Mouse (Mus musculus): ENCODE data around the gene Endou.

Gene Endou

DNA sequence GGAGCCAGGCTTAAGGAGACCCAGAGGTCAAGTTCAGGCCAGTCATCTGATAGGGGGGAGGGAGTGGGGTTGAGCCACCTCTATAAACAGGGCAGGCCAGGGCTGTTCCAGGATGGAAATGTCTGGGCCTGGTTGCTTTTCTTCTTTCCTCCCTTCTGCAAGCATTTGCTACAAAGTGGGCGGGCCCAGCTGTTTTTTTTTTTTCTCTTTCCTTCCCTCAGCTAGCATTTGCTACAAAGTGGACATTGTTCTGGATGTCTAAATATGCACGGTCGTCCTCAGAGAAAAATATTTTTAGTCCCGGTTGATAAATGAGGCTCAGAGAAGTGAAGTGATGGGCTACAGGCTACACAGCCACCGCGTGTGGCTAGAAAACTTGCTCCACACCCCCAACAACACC, 23.3 kb upstream of the Endou start:
- DNase-seq (ENCODE audit: low spot score): no peak

DNA sequence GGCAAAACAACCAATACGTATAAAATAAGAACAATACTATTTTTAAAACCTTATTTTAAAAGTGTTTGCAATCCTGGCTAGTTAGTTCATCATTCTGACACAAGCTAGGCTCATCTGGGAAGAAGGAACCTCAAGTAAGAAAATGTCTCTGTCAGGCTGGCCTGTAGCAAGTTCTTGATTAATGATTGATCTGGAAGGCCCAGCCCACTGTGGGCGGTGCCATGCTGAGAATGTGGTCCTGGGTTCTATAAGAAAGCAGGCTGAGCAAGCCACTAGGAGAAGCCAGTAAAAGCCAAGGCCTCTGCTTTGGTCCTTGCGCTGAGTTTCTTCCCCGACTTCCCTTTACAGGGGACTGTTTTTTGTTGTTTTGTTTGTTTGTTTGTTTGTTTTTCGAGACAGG, 21.4 kb upstream of the Endou start:
- DNase-seq (ENCODE audit: low spot score): no peak

DNA sequence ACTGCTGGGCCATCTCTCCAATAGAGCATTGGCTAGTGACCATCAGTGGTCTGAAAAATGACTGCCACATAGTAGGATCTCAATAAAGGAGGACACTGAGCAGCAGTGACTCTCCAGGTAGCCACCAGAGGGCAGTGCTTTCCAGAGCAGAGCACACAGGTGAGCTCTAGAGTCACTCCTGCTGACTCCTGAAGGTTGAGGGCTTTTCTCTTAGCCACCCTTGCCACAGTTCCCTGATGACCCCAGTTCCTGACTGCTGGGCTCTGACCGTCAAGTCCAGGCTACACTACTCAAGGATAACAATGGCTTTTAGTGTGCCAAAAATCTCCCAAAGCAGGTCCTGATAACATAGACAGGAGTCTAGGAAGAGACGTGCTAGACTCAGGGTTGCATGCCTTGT, 20.5 kb upstream of the Endou start:
- DNase-seq (ENCODE audit: low spot score): no peak

DNA sequence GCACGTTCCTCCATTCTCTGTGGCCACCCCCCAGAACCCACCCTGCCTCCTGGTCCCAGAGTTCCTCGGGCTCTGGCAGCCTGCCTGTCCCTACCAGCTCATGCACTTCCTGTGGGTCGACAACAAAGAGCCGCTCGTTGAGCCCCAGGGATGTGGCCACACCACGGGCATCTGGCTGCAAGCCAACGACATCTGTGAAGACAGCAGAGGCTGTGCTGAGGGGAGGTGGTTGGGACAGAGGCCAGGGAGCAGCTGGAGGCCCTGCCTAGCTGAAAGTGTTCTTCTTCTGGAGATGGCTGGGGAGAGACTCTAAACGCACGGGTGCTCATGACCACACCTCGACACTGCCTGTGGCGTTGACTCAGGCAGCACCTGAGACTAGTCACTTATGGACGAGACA, 19.6 kb upstream of the Endou start:
- no peak for DNase-seq (ENCODE audit: low spot score)

DNA sequence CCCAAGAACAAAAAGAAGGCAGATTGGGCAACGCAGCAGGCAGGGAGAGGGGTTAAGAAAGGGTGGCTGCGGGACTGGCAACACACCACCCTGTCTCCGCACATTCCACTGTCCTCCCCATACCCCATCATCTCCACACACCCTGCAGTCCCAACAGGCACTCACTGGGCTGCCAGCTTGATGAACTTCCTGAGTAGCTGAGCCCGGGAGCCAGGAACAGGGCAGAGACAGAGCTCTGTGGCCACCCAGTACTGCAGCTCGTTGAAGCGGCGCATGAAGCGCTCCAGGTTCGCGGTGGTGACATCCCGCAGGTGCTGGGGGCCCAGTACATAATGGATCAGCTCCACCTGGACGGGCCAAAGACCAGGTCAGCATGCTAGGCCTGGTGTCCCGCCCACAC, 18.7 kb upstream of the Endou start:
- no peak for DNase-seq (ENCODE audit: low spot score)

DNA sequence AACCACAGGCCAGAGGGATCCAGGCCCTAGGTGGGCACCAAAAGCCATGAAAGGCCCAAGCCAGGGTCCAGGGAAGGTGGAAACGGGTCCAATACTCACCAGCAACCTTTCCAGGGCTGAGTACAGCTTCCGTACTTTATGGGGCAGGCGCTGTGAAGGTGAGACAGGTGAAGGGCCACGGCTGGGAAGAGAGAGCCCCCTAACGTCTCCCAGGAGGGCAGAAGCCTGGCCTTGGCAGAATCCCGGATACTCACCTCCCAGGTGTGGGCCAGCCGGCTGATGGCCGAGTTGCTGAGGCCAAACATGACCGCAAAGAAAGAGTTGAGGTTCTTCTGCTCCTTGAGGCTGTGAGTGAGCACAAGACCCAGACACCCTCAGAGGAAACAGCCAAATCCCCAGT, 18.3 kb upstream of the Endou start:
- DNase-seq (ENCODE audit: low spot score): no peak

DNA sequence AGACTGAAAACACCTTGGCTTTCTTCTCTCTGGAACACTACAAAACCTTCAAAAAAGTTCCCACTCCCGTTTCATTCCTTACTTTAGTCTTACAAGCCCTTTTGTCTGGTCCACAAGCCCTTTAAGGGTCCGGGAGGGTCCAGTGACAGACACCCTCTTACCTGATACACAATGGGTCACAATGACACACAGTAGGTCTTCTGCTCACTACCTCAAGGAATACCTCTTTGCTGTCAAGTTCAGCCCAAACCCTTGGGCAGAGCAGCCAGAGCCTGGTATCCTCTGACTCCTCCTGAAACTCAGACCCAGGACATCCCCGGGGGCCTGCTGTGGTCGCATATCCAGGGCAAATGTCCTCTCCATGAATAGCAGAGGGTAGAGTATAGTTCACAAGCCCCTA, 17.8 kb upstream of the Endou start:
- no peak for DNase-seq (ENCODE audit: low spot score)

DNA sequence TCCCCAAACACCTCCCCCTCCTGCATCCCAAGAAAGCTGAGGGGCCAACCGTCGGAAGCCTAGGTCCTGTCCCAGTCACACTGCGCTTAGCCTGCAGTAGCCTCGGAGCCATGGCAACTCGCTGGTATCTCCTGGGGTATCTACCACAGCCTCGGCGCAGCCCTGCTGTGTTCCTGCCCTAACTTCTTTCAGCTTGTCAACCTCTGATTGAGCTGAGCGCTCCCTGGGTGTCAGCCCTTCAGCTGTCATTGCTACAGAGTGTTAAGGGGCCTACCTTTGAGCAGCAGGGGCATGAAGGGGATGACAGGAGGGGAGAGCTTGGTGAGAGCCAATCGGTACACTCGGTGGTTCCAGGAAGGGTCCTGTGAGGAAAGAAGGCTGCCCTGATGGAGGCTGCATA, 17.2 kb upstream of the Endou start:
- DNase-seq (ENCODE audit: low spot score): no peak

DNA sequence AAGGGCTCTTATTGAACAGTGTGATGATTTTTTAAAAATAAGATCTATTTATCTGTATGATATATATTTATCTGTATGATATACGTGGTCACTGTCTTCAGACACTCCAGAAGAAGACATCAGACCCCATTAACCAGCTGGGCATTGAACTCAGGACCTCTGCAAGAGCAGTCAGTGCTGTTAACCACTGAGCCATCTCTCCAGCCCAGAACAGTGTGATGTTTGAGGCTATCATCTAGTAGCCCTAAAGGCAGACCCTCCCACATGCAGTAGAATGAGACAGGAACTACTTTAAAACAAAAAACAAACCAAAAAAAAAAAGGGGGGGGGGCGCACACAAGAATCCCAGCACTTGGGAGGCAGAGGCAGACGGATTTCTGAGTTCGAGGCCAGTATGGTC, 16.3 kb upstream of the Endou start:
- DNase-seq (ENCODE audit: low spot score): no peak

DNA sequence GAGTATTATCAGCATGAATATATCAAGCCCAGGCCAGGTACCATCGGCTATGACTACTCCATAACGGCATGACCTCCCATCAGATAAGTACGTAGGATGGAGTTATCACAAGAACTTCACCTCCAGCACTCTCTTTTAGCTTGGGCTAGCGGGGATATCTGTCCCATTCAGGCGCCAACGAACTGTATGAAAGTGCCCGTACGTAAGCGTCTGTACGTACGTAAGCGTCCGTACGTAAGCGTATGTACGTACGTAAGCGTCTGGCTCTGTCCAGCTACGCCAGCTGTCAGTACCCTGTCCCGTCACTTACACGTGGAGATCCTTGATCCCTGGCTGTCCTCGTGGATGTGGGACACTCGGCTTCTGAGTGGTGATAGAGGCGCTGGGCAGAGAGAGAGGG, 15.6 kb upstream of the Endou start:
- DNase-seq (ENCODE audit: low spot score): no peak

DNA sequence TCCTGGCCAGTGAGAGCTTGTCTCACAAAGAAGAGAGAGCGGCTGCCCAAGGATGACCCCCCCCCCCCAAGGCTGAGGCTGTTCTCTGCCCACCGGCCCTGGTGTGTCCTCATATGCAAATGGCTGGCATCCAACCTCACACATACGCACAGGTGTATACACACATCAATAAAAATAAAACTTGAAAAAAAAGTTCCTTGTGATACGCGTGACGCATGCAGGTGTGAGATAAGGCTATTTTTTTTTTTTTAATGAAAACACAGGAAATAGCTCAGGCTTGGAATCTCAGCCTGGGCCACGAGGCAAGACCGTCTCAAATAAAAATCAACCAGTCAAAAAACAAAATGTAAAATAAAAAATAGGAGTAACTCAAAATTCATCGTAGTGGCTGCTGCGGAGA, 15.1 kb upstream of the Endou start:
- no peak for DNase-seq (ENCODE audit: low spot score)

DNA sequence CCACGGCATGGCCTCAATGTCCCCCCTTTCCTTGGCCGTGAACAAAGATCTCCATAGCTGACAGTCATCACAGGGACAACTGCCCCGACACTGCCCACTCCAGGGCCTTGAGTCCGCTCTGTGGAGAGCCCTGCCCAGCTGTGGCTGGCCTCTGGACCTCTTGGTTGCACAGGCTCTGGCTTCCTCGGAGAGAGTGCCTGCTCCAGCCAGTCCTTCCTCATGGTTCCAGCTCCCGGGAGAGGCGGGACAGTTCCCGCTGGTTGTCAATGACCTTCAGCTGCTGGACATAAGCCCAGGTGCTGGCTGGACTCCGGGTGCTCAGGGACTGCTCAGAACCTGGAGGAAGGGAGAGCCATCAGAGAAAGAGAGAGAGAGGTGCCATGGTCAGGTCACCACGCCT, 14.2 kb upstream of the Endou start:
- DNase-seq (ENCODE audit: low spot score): no peak

DNA sequence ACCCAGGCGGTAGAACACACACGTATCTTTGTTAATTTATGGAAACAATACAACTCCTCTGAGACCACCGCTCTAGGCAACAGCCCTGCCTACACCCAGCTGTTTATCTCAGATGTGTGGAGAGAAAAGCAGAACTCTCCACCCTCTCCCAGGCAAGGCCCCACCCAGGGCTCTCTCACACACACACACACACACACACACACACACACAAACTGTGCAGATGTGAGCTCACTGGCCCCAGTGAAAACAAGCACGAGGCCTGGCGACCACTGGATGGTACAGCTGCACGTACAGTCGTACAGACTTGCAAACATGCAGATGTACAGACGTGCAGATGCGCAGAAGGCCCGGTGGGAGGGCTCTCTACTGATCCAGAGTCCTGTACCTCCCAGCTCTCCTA, 13.8 kb upstream of the Endou start:
- DNase-seq (ENCODE audit: low spot score): no peak

DNA sequence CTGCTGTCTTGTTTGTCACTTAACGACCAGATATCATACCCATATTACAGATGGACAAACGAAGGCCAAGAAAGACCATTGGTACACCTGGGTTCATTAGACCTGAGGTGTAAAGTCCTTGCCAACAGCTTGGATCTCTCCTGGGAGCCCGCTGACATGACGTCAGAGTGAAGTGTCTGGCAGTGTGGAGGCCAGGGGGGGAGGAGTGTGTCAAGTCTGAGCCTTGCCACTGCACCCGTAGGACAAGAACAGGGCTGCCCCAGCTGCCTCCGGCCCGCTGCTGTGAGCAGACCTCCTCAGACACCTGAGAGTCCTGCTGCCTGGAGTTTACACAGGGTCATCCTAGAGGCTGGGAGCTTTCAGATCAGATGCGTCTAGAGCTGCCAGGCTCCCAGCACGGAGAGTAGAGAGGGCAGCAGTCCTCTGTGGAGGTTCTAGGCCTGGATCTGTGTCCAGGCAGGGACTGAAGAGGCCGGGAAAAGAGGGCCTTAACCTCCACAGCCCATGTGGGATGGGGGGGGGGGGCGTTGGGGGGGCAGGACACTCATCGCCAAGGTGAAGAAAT, 12.9 kb upstream of the Endou start:
- DNase-seq (ENCODE audit: low spot score): no peak

DNA sequence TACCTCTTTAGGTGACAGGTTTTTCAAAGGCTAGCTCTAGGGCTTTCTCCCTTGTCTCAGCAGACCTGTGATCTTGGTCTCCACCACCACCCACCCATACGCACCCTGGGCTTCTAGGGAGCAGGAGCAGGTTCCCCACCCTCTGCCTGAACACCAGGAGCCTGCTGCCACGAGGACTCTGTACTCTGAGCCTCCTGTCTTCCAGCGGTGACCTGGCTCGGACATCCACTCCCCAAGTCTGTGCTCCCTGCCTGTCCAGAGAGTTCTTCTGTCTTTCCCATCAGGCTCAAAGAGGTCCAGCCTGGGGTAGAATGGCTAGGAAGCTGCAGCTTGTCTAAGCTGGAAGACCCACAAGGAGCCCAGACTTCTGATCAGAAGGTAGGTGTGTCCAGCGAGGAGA, 12.1 kb upstream of the Endou start:
- DNase-seq (ENCODE audit: low spot score): no peak

DNA sequence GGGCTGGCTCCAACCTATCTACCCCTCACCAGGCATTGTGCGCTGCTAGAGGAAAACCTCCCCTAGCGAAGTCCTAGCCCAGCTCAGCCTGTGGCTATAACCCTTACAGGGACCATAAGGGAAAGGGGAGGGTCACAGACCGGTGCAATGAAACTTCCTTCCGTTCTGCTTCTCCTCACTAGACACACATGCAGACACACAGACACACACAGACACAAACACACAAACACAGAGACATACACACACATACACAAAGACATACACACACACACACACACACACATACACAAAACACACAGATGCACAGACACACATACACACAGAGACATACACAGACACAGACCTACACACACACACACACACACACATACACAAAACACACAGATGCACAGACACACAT, 11.5 kb upstream of the Endou start:
- no peak for DNase-seq (ENCODE audit: low spot score)

DNA sequence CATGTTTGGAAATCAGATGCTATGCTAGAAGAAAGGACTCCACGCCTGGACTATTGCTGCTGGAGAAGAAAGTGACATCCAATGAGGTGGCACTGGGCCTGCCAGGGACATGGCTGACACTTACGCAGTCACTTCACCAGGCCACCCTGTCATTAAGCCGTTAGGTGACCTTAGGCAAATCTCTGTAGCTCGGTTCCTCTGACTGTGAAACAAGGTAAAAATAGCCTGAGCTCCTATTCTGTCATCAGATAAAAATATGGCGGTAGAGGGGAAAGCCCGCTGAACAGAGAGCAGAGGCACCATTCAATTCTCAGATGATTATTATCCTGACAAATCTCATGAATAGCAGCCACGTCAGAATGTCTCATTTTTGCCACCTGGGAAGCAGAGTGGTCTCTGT, 10.9 kb upstream of the Endou start:
- no peak for DNase-seq (ENCODE audit: low spot score)

DNA sequence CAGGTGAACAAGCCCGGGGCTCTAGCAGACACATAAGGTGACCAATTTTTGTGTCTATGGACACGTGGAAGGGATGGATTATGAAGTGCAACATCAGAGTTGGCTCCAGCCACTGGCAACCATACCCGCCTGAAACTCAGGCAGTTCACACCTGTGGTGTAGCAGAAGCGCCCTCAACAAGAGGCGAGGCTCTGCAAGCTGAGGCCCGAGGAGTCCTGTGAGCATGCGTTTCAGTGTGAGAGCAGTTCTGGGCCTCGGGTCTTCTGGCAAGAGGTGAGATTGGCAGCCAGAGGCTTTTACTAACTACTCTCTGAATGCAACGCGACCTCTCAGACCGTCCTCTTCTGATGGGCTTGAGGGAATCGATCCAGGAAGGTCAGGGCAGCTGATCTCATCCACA, 10.5 kb upstream of the Endou start:
- DNase-seq (ENCODE audit: low spot score): no peak

DNA sequence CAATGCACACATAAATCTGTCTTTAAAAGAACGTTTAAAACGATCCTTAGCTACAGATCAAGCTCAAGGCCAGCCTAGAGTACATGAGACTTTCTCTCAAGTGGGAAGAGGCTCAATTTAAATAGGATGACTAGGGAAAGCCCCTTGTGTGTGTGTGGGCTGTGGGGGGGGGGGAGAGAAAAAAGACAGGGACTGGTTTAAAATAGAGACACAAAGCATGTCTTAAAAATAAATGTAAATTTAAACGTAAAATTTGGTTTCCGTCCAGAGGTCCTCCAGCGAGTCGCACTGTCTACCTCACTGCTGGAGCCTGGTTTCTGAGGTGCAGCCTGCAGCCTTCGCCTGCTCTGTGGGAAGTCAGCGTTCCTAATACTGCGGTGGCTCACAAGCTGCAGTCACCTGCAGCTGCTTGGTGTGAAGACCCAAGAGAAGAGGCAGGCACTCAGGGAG, 9.2 kb upstream of the Endou start:
- no peak for DNase-seq (ENCODE audit: low spot score)

DNA sequence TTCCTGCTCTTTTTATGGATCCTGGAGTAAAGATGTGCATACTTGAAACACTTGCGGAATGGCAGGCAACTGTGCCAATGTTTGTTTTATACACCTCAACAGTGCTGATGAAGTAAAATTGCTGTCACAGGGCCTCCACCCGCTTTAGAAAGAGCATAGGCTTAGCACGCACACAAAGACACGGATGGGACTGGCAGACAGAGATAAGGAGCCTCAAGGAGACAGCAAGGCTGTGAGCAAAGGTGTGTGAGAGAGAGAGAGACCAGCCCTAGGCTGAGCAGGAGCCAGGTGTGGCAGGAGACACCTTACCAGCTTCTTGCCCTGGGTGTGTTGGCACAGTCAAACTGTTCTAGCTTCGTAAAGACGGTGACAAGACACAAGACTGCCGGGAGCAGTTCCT, 7.8 kb upstream of the Endou start:
- DNase-seq (ENCODE audit: low spot score): no peak

DNA sequence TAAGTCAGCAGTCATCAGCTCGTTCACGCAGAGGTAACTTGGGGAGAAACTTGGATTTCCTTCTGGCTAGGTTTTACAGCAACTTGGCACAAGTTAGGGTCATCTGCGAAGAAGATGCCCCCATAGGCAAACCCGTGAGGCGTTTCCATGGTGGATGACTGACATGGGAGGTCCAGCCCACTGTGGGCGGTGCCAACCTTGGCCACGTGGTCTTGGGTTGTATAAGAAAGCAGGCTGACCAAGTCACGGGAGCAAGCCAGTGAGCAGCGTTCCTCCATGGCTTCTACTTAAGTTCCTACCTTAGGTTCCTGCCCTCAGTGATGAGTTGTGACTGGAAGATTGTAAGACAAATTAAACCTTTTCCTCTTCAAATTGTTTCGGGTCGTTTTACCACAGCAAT, 849 bp upstream of the Endou start:
- DNase-seq (ENCODE audit: low spot score): no peak

DNA sequence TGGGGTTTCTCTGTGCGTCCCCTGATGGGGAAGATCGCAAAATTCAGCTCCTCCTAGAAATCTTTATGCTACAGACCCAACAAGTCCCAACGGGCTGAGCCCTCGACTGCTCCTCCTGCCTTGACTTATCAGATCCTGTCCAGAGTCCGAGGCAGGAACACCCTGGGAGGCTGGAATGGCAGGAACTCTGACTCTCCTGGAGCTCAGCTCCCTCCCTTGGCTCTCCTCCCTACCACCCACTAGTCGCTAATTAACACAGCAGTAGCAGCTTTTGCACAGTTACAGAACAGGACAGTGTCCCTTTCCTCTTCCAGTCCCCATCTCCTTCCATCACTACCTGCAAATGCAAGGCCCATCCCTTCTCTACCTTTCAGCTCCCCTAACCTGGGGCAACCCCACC, 774 bp downstream of the Endou start:
- no peak for DNase-seq (ENCODE audit: low spot score)

DNA sequence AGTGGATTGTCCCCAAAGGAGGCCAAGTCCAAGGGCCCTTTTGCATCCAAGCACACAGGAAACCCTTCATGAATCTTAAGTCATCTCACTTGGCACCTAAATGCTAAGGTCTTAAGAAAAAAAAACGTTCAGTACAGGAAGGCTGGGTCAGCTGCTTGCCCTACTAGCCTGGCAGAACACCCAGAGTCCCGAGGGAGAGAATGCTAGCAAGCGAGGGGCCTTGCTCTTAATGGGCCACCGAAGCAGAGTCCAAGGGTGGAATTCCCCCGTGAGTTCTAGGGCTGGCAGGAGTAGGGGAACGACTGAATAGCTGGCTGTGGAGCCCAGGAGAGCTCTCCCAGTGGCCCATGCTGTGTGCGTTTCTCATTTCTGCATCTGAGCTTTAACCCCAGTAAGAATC, 2.3 kb downstream of the Endou start:
- no peak for DNase-seq (ENCODE audit: low spot score)

DNA sequence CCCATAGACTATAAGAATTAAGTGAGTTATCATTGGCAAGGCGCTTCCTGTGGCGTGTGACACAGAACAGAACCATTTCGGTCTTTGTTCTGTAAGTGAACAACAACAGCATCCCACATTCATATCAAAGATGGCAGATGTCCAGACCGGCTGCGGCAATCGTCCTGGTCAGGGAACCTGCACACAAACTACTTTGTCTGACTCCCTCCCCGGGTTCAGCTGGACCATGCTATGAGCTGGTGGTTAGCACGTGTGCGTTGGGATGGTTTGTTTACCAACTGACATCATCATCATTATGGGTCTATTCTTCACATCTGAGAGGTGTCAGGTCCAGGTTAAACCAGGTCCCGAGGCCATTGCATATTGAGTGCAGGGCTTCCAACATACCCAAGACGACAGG, 2.7 kb downstream of the Endou start:
- no peak for DNase-seq (ENCODE audit: low spot score)

DNA sequence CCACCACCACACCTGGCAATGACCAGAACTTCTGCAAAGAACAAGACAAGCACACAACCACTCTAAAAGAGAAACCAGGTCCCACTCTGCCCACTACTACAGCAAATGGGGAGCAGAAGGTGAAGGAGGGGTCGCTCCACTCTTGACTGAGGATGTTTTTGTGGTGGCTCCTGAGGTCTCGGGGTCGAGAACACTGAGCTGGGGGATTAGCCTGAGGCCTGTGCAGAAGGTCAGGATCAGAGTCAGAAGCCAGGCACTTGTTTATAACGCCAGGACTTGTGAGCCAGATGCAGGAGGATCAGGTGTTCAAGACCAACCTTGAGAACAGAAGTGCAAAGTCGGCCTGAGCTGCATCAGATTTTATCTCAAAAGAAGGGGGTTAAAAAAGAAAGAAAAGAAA, 3.6 kb downstream of the Endou start:
- DNase-seq (ENCODE audit: low spot score): no peak
